Mouse (Mus musculus): Measurements from ENCODE around the gene Man1a2.

Man1a2 gene

DNA sequence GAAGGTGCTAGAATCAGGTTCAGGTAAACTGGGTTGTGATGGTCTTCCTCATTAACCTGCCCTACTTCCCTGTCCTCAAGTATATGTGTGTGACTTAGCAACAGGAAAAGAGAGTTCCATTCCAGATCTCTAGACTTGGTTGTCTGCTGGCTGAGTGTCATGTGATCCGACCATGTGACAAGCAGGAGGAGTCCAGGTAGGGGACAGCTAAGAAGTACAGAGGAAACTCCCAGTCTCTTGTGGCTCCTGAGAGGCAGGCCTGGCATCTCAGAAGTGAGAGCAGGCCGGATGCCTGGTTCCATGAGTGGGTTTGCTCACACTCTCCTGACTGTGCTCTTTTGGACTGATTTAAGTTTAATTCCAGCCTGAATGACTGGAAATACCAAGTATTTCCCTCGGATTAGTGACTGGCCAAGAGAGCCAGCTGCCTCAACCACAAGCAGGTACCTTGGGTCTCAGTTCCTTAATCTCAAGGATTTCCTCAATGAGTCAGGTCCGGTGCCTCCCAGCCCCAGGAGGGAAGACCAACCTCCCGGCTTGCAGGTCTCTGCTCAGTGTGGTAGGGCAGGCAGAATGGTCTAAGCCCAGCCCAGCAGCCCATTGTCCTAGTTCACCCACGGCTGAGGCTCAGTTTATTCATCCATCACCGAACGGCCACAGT is 170.1 kb downstream of the Man1a2 start:
- intact Hi-C loops (cut with DNase I): no loop called here

Measured in adrenal gland (tissue).